Mouse (Mus musculus) brain, embryonic 18.5 days (tissue): ENCODE results near the gene Rab34.

Source experiments
- DNase-seq: peaks from one replicate; pipeline ENCODE4 v3.0.0-alpha.2; 2012; ENCODE audit warnings: low read depth, low spot score

Gene Rab34

DNA sequence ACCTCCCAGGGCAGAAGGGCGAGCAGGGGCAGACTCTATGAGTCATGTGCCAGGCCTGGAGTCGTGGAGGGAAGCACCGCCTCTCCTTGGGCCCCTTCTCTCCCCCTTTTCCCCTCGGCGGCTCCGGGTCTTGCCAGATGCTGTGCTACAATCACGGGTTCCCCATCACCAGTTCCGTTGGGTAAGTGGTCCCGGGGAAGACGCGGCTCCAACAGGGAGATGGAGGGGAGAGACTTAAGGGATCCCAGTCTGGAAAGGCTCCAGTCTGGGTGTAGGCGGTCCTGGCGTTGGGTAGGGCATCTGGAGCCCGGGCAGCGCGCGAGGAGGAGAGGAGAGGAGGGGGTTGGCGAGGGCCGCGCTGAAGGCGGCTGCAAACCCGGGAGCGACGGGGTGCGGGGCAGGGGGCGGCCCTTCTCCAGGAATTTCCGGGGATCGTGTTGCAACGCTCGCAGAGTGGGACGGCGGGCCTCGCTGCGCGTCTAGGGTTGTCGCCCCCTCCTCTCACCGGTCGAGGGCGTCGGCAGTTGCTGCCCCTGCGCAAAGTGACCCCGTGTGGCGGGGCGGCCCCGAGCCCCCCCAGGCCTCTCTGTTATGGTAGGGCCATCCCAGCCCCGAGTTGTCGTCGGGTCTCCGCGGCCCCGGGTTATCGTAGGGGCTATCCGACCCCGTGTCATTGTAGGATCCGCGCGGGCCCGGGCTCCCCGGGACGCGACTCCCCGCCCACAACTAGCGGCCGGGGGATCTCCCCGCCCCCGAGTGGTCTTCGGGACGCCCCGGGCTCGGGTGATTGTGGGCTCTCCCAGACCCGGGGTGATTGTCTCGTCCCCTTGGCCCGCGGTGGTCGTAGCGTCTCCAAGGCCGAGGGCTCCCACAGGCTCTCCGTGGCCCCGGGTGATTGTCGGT, at the start of gene Rab34:
TSS of gene Rab34 (plus strand) at position 100 of the 903 bp plus-strand sequence.
- no peak for DNase-seq

DNA sequence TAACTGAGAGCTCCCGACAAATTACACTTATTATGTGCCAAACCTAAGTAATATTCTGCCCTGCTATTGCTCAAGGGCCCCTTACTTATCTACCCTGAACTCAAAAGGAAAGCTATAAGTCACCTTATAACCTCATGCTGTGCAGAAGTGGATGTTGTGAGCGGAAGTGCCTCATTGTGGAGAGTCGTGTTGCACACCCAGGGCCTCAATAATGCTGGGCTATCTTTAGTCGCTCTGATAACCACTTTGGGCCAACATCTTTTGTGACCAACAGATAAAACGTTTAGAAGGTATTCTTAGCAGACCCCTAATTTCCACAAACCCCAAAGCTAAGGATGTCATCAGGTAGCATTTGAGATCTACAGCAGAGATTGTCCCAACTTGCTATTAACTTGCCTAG, 47.6 kb upstream of the Rab34 start:
- DNase-seq = no peak

DNA sequence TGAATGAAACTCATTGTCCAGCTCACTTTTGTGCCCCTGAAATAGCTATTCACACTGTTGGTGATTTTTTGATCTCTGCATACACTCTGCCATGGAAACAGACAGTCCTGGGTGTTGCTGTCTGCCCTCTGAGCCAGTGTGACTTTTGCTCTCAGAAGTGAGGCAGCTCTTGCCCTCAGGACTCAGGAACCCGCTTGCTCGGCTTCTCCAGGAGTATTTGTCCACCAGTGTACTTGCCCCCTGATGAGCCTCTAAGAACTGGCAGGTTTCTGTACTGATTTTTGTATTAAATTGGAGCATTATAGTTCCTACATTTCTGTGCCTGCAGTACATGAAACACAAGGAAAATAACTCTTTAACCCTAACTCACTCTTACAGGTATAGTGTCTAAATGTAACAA, 44.7 kb upstream of the Rab34 start:
- DNase-seq = no peak

DNA sequence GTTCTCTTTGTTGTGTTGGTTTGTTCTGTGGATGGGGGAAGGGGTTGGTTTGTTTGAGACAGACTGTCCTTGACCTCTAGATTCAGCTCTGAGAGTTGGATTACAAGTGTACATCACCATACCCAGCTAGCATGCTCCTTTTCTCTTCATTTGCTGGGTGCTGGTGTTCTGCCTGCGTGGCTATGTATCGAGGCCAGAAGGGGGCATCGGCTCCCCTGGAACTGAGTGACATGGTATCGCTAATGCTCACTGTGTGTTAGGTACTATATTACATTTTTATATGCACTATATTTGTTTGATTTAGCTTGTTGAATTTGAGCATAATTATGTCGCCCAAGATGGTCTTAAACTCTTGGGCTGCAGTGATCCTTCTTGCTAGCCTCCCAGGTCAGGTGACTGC, 42.1 kb upstream of the Rab34 start:
- no peak for DNase-seq

- no peak for DNase-seq
These were observed 41.3 kb upstream of the Rab34 start for GRCm38 (mm10) chr11:78146707-78147543.

GRCm38 (mm10) chr11:78151161-78151560, 37.1 kb upstream of the Rab34 start:
- no peak for DNase-seq

GRCm38 (mm10) chr11:78152299-78153231, 35.7 kb upstream of the Rab34 start:
- no peak for DNase-seq

DNA sequence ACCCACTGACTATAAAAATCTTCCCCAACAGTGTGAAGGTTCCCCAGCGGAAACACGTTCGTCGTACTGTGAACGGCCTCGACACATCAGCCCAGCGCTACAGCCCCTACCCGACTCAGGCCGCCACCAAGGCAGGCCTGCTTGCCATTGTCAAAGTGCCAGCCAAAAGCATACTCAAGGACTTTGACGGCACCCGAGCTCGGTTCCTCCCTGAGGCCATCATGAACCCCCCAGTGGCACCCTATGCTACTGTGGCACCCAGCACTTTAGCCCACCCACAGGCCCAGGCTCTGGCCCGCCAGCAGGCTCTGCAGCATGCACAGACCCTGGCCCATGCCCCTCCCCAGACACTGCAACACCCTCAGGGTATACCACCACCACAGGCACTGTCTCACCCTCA, 34.5 kb upstream of the Rab34 start:
- DNase-seq = no peak

- no peak for DNase-seq
These were observed 32.6 kb upstream of the Rab34 start for GRCm38 (mm10) chr11:78155674-78156073.

DNA sequence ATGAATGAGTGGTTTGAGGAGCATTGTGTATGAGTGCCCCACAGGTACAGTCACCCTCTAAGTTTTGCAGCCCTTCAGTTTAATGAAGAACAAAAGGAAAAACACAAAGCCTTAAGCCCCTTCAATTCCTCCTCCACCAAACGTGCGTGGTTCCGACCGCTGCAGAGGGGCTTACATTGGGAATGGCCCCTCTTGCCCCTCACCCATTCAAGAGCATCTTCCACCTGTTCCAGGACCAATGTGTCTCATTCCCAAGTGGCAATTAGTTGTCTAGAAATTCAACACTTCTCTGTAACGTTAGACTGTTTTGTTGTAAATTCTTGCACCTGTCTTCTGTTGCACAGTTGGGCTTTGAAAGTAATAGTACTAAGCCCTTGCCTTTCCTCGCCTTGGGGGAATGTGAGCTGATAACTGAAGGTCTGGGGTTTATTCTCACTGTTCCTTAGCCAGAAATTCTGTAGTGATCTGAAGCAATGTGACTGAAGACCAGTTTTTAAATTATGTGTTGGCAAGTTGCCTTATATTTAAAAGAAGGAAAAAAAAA, 32.0 kb upstream of the Rab34 start:
- no peak for DNase-seq

- no peak for DNase-seq
These were observed 29.1 kb upstream of the Rab34 start for GRCm38 (mm10) chr11:78159096-78159495.

DNA sequence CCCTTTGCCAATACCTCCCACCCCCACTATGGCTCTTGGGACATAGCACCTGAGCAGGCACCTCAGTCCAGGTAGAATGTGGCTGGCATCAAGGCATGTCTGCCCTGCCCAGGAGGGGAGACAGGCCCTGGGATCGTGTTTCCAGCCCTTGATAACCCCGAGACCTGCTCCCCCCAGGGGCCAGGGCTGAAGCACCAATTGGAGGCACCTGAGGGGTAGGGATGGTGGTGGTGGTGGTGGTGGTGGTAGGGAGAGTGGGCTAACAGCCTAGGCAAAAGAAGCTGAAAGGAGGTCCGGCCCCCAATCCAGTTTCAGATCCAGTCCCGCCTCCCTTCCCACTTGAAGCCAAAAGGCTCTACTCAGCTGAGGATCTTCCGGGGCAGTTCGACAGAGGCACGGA, 28.7 kb upstream of the Rab34 start:
- DNase-seq = no peak

GRCm38 (mm10) chr11:78160171-78160570, 28.1 kb upstream of the Rab34 start:
- no peak for DNase-seq

DNA sequence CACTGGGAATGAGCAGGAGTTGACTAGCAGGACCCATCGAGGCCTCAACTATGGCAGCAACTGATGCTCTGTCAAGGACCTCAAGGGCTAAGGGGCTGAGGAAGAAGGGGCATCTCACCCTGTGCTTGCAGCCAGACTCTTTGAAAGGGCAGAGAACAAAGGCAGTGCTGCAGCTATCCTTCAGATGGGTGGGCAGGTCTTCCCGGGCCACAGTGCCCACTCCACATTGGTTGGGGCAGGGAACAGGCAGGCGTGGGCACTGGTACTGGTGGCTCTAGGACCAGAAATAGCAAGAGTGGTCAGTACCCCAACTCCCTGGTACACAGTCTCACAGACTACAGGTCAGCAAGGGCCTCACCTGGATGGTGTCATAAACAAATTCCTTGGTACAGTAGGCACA, 27.6 kb upstream of the Rab34 start:
- no peak for DNase-seq

DNA sequence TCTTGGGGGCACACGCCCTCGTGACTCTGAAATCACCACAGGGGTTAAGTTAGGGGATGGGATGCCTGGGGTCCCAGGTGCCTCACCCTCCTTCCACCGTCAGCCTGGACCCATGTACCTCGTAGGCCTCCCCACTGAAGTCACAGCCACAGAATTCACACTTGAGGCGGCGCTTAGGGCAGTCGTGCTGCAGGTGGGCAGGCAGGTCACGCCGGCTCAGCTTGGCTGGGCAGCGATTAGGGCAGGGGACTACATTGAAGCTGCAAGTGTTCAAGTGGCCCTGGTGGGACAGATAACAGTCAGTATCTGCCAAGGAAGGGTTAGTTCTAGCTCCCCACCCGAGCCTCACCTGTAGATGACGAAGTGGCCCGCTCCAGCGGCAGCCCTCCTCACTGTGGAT, 27.1 kb upstream of the Rab34 start:
- no peak for DNase-seq

DNA sequence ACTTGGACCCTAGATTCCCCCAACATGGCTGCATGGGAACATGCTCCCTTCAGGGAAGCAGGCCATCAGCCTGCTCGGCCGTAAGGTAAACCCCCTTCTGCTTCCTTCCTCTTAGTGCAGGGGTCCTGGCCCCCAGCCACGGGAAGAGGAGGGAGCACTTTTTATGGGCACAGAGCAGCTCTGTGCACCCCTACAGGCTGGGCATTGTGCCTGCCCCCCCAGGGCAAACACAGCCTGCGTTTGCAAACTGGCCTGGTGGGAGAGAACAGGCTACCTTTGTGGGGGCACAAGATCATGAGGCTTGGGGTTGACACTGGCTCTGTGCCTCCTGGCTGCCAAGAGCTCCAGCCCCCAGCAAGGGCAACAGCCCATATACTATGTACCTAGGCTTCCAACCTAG, 26.3 kb upstream of the Rab34 start:
- DNase-seq = no peak

- no peak for DNase-seq
These were observed 25.7 kb upstream of the Rab34 start for GRCm38 (mm10) chr11:78162504-78162903.

- no peak for DNase-seq
These were observed 25.2 kb upstream of the Rab34 start for GRCm38 (mm10) chr11:78163045-78163444.

- DNase-seq = no peak
These were observed 24.3 kb upstream of the Rab34 start for GRCm38 (mm10) chr11:78163681-78164603.

- DNase-seq = no peak
These were observed 23.7 kb upstream of the Rab34 start for GRCm38 (mm10) chr11:78164604-78164923.
